Mouse (Mus musculus) midbrain, postnatal 0 days (tissue): ENCODE measurements at regions not wholly inside any gene's neighbourhood (a gene's known extent, or its start where the extent isn't known, plus 50 kb on each side); places are given as distances from the start of the nearest gene placed in this dataset.

Experiments
- ATAC-seq: fragments of 200-750 bp; cut with Nextera tagmentation; 2 replicates; pipeline ENCODE4 v1.8.0; 2017; ENCODE audit warnings: moderate number of reproducible peaks, mild to moderate bottlenecking, moderate TSS enrichment, moderate library complexity; ENCODE audit not compliant: low FRiP score
- DNase-seq: peaks from one replicate; pipeline ENCODE4 v3.0.0-alpha.2; 2015; ENCODE audit warnings: low spot score
- H3K27ac ChIP-seq: fragments of 300-500 bp; sonication (generic); 2 replicates; pipeline ENCODE4 v1.5.1; 2014; ENCODE audit warnings: low read depth, mild to moderate bottlenecking, low read length, mixed read lengths
- H3K27me3 ChIP-seq: fragments of 300-500 bp; sonication (generic); 2 replicates; pipeline ENCODE4 v1.6.1; 2014; ENCODE audit warnings: low read length, control low read depth, mixed read lengths; ENCODE audit not compliant: insufficient read depth
- H3K36me3 ChIP-seq: fragments of 300-500 bp; sonication (generic); 2 replicates; pipeline ENCODE4 v1.6.1; 2014; ENCODE audit warnings: low read length, control low read depth, mixed read lengths; ENCODE audit not compliant: insufficient read depth
- H3K4me1 ChIP-seq: fragments of 300-500 bp; sonication (generic); 2 replicates; pipeline ENCODE4 v1.6.1; 2014; ENCODE audit warnings: mild to moderate bottlenecking, control low read depth, antibody characterized with exemption, low read length, mixed read lengths; ENCODE audit not compliant: insufficient read depth
- H3K4me2 ChIP-seq: fragments of 300-500 bp; sonication (generic); 2 replicates; pipeline ENCODE4 v1.6.1; 2014; ENCODE audit warnings: low read depth, mild to moderate bottlenecking, low read length, mixed read lengths; ENCODE audit not compliant: poor library complexity, severe bottlenecking
- H3K4me3 ChIP-seq: fragments of 300-500 bp; sonication (generic); 2 replicates; pipeline ENCODE4 v1.5.1; 2014; ENCODE audit warnings: low read depth, mild to moderate bottlenecking, low read length, moderate library complexity
- H3K9ac ChIP-seq: fragments of 300-500 bp; sonication (generic); replicated peaks from 2 replicates; pipeline ENCODE4 v1.6.1; 2014; ENCODE audit warnings: mild to moderate bottlenecking, low read length, moderate library complexity, mixed read lengths; ENCODE audit not compliant: poor library complexity, severe bottlenecking
- H3K9me3 ChIP-seq: fragments of 300-500 bp; sonication (generic); 2 replicates; pipeline ENCODE4 v1.6.1; 2016; ENCODE audit warnings: low read length, control low read depth
- CTCF ChIP-seq: IDR thresholded peaks from 2 replicates; pipeline ENCODE4 v1.5.1; 2016; ENCODE audit warnings: antibody characterized with exemption, mild to moderate bottlenecking
- WGBS: fragments of 180-500 bp; shearing (Covaris S2); extraction: QIAGEN DNeasy Blood & Tissue Kit; methylation state at CpG from one replicate; pipeline ENCODE4 v1.1.7; 2014; 5-methylcytosine and 5-hydroxymethylcytosine counted together

DNA sequence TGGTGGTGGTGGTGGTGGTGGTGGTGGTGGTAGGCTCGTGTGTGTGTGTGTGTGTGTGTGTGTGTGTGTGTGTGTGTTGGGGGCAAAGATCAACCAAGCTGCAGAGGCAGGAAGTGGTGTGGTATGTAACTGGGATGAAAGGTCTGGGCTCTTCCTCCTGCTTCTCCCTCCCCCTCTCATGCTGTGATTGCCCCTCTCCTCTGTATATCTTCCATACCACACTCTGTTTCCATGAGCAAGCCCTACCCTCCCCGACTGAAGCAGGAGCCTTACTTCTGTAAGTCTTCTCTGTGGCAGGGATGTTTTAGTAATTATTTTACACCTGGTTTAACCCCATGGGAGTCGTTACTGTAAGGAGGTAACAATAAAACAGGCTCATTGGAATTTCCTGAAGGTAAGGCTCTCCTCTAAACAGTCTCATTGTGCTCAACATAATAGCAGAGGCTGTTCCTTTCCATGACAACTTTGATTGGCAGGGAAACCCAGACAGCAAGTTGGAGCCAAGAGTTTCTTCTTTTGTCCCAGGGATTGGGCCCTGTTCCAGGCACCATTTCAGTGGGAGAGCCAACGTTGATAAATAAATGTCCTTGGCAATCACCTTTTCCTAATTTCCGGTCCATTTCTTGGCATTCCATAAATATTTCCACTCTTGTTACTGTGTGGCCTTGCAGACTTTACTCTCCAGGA is 90.2 kb upstream of the Auts2 start:
- Histone ChIP-seq H3K4me1 (no peaks in the 10 kb centered on the region), H3K27me3 (no peaks in the 10 kb centered on the region), H3K9me3 (no peaks in the 10 kb centered on the region), H3K27ac (no peak overlapping the region), H3K9ac (no peak overlapping the region), H3K4me3 (no peak overlapping the region), H3K4me2 (no peak overlapping the region), H3K36me3 (no peaks in the 10 kb centered on the region)
- peak; percentile 21 for DNase-seq
- 50% methylated on average over 5 of the region's 5 CpGs for WGBS
- no peak for TF ChIP-seq CTCF
- ATAC-seq = no peak

DNA sequence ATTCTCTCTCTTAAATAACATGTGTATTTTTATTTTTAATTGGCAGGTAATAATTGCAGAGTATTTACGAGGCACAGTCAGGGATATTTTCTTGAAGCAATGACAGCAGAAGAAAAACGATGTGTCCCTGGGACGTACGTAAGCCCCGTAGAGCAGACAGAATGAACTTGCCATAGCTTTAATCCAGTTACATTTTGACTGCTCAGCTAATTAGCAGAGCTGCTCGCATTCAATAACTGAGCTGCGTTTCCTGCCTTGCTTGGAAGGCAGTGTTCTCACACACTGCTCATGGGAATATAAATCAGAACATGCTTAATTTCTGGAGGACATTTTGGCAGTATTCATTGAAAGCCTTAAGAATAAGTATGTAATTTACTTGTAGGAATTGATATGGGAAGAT is 78.6 kb upstream of the Auts2 start:
- WGBS = 40% methylated on average over 7 of the region's 7 CpGs
- Histone ChIP-seq H3K27ac (no peak overlapping the region), H3K4me3 (no peak overlapping the region), H3K9ac (no peak overlapping the region), H3K27me3 (no peaks in the 10 kb centered on the region), H3K9me3 (no peaks in the 10 kb centered on the region), H3K4me1 (no peaks in the 10 kb centered on the region), H3K4me2 (no peak overlapping the region), H3K36me3 (no peaks in the 10 kb centered on the region)
- ATAC-seq = no peak
- no peak for TF ChIP-seq CTCF
- peak; percentile 49 for DNase-seq

- H3K27me3 ChIP-seq = no peaks in the 10 kb centered on the region
- 74% methylated on average over 3 of the region's 3 CpGs for WGBS
- no peak for ATAC-seq
- no peak for TF ChIP-seq CTCF
- H3K4me1 ChIP-seq = no peaks in the 10 kb centered on the region
- no peaks in the 10 kb centered on the region for H3K9me3 ChIP-seq
- H3K4me2 ChIP-seq = no peak overlapping the region
- no peak overlapping the region for H3K27ac ChIP-seq
- no peak overlapping the region for H3K4me3 ChIP-seq
- DNase-seq = no peak
- H3K9ac ChIP-seq = no peak overlapping the region
- no peaks in the 10 kb centered on the region for H3K36me3 ChIP-seq
Measured at GRCm38 (mm10) chr5:132617241-132617640, 74.1 kb upstream of the Auts2 start.

DNA sequence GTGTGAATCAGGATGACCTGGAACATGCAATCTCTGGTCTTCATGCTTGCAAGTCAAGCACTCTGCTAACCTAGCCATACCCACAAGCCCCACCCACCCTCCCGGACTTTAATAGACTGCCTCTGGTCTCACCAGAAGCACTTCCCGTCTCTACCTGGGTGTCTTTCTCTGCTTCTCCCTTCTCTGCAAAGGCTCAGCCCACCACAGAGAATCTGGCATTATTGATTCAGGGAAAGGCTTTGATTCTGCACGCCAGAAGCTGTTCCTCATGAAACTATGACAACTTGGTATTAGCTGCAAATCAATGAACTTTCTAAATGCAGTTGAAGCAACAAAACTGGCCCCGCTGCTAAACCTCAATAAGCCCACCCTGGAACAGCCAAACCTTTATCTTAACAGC is 66.1 kb upstream of the Auts2 start:
- Histone ChIP-seq H3K4me2 (no peak overlapping the region), H3K9me3 (no peaks in the 10 kb centered on the region), H3K27ac (no peak overlapping the region), H3K27me3 (no peaks in the 10 kb centered on the region), H3K36me3 (no peaks in the 10 kb centered on the region), H3K4me1 (no peaks in the 10 kb centered on the region), H3K4me3 (no peak overlapping the region), H3K9ac (no peak overlapping the region)
- no peak for TF ChIP-seq CTCF
- DNase-seq (no peak), ATAC-seq (no peak)
- WGBS = 27% methylated on average over 4 of the region's 4 CpGs

DNA sequence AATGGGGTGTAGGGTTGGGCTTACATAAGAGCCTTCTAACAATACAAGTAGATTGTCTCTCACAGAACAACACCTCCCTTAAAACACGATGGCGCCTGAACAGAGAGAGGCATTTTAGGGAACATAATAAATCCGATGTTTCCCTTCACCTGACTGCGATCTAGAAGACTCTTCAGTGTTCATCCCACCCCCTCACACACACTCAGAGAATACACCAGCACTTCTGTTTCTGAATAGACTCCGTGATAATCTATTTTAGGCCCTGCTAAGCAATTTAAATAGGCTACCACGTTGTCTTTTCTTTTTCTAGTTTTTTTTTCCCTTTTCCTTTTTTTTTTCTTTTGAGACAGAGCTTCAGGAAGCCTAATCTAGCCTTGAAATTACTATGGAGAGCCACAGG is 63.1 kb upstream of the Auts2 start:
- H3K27ac ChIP-seq = no peak overlapping the region
- H3K9me3 ChIP-seq = no peaks in the 10 kb centered on the region
- no peaks in the 10 kb centered on the region for H3K36me3 ChIP-seq
- no peaks in the 10 kb centered on the region for H3K4me1 ChIP-seq
- no peaks in the 10 kb centered on the region for H3K27me3 ChIP-seq
- ATAC-seq (no peak), DNase-seq (no peak)
- no peak overlapping the region for H3K4me3 ChIP-seq
- no peak overlapping the region for H3K9ac ChIP-seq
- TF ChIP-seq CTCF = no peak
- no peak overlapping the region for H3K4me2 ChIP-seq
- 35% methylated on average over 6 of the region's 6 CpGs for WGBS

DNA sequence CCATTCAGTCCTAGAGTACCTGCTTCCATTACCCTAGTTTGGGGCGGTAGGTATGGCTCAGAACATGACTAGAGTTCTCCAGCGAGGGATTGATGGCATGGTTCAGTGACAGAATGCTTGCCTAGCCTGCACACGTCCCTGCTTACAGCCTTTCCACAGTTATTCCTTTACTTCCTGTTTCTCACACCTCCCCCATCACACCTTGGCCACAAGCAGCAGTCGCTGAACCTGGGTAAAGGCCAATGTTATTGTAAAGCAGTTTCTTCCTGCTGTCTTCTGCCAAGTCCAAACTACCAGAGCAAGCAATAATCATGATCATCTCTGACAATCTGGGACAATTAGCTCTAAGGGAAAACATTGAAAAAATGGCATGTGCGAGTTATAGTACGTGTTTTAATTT is 51.7 kb upstream of the Auts2 start:
- Histone ChIP-seq H3K4me3 (no peak overlapping the region), H3K27me3 (no peaks in the 10 kb centered on the region), H3K4me2 (no peak overlapping the region), H3K4me1 (no peaks in the 10 kb centered on the region), H3K9me3 (no peaks in the 10 kb centered on the region), H3K9ac (no peak overlapping the region), H3K27ac (no peak overlapping the region), H3K36me3 (no peaks in the 10 kb centered on the region)
- WGBS = 74% methylated on average over 6 of the region's 6 CpGs
- TF ChIP-seq CTCF = no peak
- DNase-seq = peak; percentile 28
- ATAC-seq = no peak
